Mouse (Mus musculus) layer of hippocampus, postnatal 14 days (tissue): Measurements from ENCODE around the gene Plxdc1. TPM values are rescaled to one million over a fixed set of nuclear protein-coding genes. Genes with fewer than 3 reads are reported as not detected.
"Not testable (repeated sequence)": the region's sequence is repeated elsewhere in the genome, so short reads cannot be mapped to it uniquely, and the experiment has no call there.

Experiments
- DNase-seq, 2 experiments: peaks; one replicate each; pipeline ENCODE4 v3.0.0; 2021 to 2022; ENCODE audit warnings: low spot score in 2 of 2, mixed read lengths in 1 of 2
- total RNA-seq, 2 experiments: library from RNA; stranded (reverse); gene quantifications; 2 replicates each; pipeline ENCODE4 v1.2.3; 2021

Plxdc1 gene
- total RNA-seq, 2 experiments from 2014 or later: 7.9 to 9.6 TPM

DNA sequence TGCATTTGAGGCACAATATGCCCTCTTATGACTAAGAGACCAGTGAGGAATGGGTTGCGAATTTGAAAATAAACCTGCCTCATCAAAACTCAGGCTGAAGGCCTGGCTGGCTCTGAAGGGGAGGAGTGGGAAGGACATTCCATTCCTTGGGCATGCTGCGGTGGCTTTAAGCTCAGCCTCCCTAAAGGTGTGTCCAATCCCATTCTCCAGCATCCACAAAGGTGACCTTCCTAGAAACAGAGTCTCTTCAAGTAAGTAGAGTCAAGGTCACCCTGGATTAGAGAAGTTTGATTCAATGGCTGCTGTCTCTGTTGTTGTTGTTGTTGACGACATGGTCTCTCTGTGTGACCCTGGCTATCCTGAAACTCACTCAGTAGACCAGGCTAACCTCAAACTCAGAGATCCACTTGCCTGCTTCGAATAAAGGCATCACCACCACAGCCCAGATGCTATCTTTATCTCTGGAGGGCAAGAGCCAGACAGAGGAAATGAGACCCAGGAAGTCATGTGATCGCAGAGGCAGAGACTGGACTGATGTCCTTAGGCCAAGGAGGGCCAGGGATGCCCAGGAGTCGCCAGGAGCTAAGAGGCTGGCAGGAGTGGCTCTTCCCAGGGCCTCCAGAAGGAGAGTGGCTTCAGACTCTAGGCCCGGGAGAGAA is 27.5 kb downstream of the Plxdc1 start:
- no peak for DNase-seq

DNA sequence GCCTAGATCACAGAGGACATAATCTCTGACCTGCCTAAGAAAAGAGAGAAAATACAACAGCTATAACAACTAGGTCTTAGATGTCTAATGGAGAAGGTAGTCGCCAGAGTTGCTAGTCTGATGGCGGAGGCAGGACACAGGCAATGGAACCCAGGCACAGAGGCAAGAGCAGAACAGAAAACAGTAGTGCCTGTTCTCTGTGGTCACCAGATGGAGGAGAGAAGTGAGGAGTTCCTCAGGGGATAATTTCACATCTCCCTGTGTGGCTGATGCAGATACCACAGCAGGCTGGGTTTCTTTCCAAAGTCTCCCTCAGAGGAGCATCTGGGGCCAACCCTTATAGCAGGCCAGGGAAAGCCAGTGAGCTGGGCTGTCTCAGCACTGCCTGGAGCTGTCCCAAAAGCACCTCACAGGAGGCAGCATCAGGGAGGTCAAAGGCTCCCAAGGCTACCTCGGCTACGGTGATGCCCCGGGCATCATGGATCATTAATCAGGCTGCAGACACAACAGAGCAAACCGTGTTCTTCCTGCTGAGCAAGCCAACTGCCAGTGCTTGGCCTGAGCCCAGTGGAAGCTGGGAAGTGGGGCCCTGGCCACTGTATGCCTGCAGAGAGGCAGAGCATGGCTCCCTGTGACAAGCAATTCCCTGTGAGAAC is 29.2 kb downstream of the Plxdc1 start:
- DNase-seq: no peak

DNA sequence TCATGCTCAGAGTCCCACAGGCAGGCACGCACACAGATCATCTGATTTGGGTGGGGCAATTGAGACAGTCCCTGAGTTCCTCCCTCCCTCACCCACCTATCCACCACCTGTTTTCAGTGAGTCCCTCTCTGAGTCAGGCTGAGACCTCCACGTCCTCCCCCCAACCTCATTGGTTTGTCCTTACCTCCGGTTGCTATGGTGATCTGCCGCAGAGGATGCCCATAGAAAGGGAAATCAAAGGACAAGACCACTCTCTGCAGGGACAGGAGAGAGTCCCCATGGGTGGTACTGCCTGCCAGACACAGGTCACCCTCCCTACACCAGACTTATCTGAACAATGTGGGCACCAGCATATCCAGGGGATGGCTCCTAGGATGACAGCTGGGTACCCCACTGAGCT is 30.3 kb downstream of the Plxdc1 start:
- DNase-seq: no peak

DNA sequence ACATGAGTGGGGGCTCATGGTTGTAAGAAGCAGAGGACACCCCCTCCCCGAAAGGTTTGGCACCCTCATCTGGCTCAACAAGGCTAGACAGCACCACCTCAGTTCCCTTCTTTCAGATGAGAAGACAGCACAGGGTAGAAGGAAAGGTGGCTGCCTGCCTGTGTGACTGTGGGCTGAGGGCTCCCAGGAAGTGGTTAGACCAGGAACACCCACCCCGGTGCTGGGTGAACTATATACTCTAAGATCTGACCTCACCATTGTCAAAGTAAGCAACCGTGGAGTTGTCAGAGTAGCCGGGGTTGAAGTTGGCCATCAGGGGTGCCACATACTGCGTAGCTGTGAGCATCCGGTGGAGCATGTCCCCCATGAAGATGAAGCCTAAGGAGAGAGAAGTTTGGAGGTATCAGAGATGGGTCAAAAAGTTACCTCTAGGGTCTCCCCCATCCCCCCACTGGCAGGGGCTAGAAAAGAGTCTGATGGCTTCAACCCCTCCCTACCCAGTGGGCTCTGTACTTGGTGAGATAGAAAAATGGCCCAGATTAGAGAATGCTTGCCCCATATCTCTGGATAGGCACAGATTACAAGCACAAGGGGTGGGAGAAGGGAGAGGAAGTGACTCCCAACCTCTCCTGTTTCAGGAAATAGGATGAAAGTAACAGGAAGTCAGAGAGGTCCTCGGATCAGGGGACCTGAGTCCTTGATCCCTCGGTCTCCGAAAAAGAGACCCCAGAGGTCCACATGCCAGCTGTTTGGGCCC is 30.9 kb downstream of the Plxdc1 start:
- no peak for DNase-seq

DNA sequence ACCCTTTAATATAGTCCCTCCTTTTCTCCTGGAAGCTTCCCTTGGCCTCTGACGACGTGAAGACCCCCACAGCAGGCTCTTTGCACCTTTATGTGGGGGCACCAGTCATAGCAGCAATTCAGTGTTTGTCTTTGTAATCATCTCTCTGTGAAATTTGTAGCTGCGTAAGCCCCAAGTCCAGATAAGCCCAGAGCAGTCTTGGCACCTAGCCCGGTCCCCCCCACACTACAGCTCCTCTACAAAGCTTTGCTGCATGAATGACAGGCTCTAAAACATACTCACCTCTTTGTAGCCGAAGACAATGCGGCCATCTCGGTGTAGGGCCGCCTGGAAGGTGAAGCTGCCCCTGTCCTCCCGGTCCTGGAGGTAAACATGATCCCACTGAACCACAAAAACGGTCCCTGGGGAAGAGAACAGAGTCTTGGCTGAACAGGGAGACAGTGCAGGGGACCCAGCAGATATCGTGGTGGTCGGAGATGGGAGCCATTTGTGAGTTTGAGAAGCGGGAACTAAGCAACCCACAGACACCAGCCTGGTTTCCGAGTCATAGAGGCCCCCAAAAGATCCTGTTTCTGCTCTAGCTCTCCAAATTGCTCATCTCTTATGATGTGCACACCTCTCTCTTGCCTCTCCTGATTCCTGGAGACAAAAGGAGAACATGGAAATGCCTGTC is 31.6 kb downstream of the Plxdc1 start:
- no peak for DNase-seq

DNA sequence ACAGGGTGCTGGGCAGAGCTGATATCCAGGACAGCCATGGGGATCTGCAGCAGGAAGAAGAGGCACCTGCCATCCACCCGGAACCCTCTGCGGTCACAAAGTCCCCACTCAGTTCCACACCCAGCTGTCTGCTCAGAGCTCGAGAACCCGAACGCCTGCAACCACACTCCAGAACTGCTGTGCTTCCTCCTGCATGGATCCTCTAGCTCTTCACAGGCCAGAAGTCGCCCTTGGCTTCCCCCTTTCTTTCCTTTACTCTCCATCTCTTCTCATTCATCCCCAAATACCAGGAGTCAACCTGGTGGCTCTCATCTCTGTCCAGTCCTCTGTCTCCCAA is 32.3 kb downstream of the Plxdc1 start:
- no peak for DNase-seq

DNA sequence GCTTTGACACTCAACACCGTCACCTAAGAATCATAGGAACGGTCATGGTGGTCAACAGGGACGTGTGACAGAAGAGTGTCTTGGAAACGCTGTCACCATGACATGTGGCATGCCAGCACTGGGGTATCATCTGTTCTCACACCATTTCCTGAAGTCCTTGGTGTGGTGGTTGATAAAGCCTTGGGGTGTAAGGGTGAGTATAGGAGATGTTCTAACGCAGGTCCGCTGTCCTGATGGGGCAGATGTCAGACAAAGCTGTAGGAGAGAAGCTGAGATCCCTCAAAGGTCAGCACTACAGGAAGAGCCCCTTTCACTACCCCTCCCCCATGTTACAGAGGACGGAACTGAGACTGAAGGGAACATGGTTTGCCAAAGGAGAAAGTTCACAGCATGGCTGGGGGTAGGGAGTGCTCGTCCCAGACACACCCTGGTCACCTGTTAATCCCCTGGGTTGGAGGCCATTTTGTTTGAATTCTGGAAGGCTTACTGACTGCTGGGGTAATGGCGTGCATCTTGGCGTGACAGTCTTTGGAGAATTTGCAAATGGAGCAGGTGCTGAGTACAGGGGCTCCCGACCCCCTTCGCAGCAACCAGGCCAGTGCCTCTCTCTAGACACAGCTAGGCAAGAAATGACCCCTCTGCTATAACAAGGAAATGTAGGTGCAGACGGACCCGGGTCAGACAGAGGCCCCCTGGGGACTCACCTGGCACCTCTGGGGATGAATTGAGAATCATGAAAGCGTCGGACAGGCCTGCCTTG is 32.9 kb downstream of the Plxdc1 start:
- DNase-seq: no peak

DNA sequence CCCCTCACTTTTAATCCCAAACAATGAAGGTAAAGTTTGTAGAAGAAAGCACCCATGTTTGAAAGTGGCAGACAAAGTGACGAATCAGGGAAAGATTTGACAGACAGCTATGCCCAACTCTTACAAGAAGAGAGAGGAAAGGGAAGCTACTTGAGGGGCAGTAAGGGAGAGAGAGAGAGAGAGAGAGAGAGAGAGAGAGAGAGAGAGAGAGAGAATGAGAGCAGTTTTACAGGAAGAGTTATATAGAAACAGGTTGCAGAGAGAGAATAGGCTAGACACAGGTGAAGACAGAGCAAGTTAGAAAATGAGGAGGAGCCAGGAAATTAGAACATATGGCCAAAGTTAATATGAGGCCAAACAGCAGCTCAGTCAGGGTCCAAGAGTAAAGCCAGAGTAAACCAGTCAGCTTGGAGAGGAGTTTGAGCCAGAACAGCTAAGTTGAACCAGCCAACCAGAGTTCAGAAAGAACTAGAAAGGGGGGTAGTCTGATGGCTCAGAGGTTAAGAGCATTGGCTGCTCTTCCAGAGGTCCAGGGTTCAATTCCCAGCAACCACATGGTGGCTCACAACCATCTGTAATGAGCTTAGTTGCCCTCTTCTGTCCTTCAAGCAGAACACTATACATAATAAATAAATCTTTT is 33.8 kb downstream of the Plxdc1 start:
- DNase-seq: no peak

DNA sequence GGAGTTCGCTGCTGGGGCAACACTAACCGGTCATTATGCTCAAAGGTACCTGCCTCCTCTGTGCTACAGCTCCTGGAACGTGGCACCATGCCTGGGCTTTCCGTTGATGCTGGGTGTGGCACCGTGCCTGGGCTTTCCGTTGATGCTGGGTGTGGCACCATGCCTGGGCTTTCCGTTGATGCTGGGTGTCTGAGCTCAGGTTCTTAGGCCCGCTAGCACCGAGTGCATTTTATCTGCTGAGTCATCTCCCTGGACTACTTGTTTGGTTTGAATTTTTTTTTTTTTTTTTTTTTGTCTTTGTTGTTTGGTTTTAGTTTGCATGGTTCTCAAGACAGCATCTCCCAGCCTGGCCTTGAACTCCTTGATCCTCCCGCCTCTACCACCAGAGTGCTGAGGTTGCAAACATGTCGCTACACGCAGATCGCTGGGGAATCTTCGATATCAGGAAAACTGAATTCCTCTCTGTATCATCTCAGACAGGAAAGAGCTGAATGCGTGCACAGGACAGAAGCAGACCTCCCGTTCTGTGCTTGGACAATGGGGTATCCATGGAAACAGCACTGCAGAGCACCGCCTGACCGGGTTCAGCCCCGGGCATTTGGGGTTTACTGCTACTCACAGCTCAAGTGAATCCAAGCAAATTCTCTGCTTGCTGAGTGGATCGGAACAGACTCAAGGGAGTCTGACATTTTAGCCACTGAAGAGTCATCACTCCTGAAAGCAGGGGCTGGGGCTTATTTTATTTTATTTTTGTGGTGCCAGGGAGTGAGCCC is 36.4 kb downstream of the Plxdc1 start:
- no peak for DNase-seq

DNA sequence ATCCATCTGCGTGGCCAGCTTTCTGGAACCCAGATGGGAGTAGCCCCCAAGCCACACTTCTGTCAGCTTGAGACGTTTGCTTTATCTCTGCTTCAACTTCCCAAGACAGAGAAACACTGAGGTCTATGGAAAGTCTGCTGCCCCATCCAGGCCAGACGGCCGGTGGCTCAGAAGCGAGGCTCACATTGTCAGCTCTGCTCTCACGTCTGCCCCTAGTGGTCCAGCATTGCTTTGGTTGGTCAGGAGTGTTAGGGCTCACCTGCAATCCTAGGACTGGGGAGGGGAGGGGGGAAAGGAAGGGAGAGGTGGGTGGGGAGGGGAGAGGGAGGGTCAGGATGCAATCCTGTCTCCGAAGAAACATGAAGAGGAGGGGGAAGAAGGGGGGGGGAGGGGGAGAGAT is 38.8 kb downstream of the Plxdc1 start:
- no peak for DNase-seq

DNA sequence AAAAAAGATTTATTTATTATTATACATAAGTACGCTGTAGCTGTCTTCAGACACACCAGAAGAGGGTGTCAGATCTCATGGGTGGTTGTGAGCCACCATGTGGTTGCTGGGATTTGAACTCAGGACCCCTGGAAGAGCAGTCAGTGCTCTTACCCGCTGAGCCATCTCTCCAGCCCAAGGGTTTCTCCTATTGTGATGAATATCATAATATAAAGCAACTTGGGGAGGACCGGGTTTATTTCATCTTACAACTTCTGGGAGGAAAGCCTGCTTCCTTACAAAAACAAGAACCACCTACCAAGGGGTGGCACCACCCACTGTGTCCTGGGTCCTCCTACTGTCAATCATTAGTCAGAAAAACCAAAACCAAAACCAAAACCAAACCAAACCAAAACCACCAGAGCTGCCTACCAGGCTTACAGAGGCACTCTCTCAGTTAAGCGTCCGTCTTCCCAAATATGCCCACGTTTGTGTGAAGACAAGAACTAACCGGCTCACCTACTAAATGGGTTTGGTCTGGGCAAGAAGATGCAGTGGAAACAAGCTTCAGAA is 40.4 kb downstream of the Plxdc1 start:
- not testable (repeated sequence) for DNase-seq

DNA sequence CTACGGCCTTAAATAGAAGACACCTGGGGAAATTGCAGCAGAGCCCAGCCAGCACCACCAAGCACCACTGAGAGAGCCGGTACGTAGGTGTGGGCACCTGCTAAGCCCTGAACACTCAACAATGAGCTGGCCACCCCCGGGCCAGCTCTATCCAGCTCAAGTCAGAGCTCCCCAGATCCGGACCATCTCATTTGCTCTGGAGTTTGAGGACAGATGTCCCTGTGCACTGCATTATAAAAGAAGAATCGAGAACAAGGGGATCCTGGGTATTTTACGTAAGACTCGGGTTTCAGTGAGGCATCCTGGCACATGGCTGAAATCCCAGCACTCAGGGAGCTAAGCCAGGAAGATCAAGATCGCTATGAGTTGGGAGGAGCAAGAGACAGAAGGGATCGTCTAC is 41.2 kb downstream of the Plxdc1 start:
- no peak for DNase-seq

DNA sequence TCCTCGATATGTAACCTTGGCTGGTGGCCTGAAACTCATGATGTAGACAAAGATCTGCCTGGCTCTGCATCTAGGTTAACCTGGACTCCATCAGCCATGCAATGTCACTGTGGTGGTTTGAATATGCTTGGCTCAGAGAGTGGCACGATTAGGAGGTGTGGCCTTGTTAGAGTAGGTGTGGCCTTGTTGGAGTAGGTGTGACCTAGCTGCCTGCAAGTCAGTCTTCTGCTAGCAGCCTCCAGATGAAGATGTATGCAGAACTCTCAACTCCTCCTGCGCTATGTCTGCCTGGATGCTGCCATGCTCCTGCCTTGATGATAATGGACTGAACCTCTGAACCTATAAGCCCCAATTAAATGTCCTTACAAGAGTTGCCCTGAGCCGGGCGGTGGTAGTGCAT is 43.0 kb downstream of the Plxdc1 start:
- DNase-seq: no peak

DNA sequence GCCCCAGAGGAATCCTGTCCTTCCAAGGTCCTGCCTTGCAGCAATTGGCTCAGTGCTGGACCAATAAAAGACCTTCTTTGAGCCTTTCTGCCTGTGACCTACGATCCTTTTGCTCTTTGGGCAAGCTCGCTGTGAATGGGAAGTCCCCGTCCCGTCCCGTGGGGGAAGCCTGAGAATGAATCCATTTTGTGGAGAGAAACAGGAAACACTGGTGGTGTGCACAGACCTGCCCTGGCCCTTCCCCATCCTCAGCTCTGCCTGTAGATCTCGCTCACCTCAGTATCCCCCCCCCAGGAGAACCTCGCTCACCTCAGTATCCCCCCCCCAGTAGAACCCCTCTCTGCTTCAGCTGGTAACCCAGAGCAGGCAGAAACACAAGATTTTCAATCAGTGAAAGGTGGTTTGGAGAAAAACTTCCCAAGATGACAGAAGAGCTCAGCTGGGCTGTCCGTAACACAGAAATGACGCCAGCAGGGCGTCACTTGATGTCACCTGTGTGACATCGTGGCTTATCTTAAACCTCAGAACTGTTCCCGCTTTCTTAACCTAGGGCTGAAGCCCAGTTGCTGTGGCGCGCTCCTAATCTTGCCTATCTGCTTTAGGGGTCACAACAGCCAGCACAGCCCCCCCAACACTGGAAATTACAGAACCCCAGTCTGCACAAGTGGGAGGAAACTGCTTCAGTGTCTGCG is 43.7 kb downstream of the Plxdc1 start:
- no peak for DNase-seq

DNA sequence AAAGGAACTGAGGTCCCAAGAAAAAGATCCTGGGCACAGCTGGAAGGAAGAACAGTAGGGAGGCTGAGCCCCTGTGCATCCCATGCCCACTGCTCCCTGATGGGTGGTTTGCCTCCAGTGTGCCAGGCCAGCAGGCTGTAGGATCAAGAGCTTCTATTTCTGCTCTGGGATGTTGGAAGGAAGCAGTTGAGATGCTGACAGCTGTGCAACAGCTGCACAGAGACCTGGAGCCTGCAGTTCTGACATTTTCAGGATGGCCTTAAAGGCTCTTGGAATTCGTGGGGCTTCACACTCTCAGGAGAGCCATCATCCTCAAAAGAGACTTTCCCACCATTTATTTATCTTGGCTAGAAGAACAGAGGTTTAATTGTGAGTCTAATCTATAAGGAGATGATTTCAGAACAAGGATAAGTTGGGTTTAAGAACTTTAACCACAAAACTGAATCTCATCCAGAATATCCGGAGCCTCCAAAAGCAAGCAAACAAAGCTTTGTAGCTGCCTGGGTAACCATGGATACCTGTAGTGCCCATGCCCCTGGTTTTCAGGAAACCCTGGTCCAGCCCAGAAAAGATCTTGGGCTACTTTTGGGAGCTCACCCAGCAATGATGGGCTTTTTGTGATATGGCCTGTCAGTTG is 48.7 kb downstream of the Plxdc1 start:
- DNase-seq: no peak

DNA sequence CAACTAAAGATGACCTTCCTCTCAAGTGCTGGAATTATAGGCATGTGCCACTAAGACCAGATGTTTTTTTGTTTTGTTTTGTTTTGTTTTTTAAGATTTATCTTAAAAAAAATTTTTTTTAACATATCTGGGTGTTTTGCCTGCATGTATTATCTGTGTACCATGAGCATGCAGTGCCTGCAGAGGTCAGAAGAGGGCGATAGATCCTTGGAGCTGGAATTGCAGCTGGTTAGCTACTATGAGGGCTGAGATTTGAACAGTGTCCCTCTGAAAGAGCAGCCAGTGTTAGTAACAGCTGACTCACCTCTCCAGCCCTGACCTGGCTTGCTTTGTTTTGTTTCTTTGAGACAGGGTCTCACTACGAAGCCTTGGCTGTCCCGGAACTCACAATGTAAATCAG is 49.5 kb downstream of the Plxdc1 start:
- DNase-seq: peak in 1 of 2 experiments; percentile 34

DNA sequence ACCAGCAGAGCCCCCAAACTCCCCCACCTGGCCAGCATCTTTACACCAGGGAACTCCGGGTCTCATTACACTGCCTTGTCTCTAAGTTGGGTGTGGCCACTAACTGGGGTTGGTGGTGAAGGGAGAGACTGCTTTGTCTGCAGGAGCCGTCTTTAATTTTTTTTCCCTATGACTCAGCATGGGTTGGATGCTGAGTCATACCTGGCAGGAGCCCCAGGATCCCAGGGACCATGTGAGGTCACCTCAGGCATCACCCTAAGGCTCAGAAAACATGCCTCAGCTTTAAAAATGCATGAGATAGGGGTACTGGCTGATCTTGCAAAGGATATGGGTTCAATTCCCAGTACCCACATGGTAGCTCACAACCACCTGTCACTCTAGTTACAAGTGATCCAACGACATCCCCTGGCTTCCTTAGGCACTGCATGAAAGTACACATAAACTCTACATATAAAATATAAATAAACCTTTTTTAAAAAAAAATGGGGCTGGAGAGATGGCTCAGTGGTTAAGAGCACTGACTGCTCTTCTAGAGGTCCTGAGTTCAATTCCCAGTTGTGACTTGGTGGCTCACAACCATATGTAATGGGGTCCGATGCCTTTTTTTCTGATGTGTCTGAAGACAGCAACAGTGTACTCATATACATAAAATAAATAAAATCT is 50.2 kb downstream of the Plxdc1 start:
- no peak for DNase-seq

DNA sequence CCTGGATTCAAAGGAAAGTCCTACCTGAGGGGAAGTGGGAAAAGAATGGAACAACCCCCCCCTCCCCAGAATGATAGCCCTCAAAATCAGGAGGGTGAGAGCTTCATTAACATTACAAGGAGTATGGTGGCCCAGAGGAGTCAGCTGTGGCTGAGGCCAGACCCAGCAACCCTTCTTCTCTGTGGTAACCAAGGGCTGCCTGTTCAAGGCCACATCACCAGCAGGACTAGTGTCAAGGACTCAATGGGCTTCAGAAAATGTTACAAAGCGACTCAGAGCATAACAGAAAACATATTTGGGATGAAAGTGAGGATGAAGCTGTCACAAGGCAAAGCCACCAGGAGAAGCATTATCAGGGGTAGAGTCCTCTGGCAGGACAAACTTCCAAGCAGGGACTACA is 52.7 kb downstream of the Plxdc1 start:
- no peak for DNase-seq
